Mouse (Mus musculus): ENCODE measurements around the gene Gm17949.

Gm17949 gene

GRCm38 (mm10) chr17:57011236-57012141 lies at the start of gene Gm17949, which contains the start of gene Gtf2f1:
Gene Gm17949, plus strand, starts transcription at chr17:57011469.
Gene Gtf2f1, minus strand, starts transcription at chr17:57011288.
- peak; percentile 85 to 89 for DNase-seq (ENCODE audit: low read depth in 1 of 2, low spot score in 2 of 2)

DNA sequence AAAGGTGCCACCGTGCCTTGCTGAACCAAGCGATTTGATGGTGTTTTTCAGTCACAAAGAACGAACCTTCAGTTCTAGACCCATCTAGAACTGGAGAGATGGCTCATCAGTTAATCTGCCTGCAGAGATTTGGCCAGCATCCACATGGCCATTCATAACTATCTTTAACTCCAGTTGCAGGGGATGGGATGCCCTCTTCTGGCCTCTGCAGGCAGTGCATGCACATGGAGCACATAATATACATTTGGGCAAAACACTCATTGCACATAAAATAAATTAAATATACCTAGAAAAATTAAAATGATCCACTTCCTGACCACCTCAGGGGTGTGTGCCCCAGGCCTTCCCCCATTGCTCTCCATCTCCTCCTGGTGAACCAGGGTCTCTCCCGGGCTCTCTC lies 49.4 kb upstream of the Gm17949 start:
- no peak for DNase-seq (ENCODE audit: low read depth in 1 of 2, low spot score in 2 of 2)

DNA sequence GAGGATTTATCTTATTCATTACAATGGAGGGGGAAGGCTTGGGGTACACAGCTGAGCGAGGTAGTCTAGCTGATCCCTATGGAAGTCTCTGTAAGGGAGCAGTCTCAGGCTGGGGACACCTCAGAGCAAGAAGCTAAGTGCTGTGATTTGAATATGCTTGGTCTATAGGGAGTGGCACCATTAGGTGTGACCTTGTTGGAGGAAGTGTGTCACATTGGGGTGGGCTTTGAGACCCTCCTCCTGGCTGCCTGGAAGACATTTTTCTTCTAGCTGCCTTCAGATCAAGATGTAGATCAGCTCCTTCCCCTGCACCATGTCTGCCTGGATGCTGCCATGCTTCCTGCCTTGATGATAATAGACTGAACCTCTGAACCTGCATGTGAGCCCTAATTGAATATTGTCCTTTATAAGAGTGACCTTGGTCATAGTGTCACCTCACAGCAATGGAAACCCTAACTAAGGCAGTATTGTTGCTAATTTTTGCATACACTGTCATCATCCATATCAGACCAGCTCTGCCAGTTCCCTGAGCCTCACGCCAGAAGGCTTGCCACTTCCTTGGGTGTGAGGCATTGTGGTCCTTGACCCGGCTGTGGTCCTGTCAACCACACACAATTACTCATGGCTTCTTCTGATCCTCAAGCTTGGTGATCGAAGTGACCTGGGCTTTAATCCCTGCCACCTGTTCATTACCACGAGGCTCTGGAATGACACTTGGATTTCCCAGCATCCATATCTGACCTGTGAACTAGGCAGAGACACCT lies 48.4 kb upstream of the Gm17949 start:
- DNase-seq (ENCODE audit: low read depth in 1 of 2, low spot score in 2 of 2), result no peak

GRCm38 (mm10) chr17:56963646-56964045 lies 47.6 kb upstream of the Gm17949 start:
- DNase-seq (ENCODE audit: low read depth in 1 of 2, low spot score in 2 of 2), result no peak

DNA sequence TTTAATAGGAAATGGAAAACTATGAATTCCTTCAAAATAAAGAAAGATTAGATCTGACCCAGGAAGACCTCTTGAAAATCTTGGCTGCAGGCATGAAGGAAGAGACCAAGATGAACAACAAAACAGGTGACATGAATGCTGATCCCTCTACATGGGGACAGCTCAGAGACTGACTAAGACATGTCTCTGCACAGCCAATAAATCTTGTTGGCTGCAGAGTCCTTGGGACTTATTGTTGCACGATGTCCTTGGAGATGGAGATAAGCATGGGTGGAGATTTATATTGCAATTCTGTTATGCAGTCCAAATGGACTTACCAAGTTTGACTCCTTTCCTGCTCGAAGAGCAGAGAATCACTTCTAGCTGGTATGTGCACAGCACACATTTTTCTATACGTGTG lies 41.9 kb upstream of the Gm17949 start:
- DNase-seq (ENCODE audit: low read depth in 1 of 2, low spot score in 2 of 2), result no peak

DNA sequence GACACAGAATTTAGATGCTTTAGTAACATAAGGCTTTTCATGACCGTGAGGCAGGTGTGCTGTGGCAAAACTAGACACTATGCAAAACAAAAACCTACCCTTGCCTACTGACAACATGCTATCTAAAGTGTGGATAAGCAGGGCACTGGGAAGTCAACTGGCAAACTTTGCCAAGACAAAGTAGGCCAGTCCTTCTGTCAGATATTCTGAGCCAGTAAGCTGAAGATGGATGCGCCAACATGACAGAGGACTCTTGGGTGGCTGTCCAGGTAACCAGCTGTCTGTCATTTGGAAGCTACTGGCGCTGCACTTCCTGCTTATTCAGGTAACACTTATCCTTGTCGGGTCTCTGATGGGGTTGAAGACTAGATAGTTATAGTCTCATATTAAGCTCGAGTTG lies 41.2 kb upstream of the Gm17949 start:
- DNase-seq (ENCODE audit: low read depth in 1 of 2, low spot score in 2 of 2), result no peak

- DNase-seq (ENCODE audit: low read depth in 1 of 2, low spot score in 2 of 2), result no peak
These were observed 37.1 kb upstream of the Gm17949 start for GRCm38 (mm10) chr17:56973956-56974707.

- no peak for DNase-seq (ENCODE audit: low read depth in 1 of 2, low spot score in 2 of 2)
These were observed 36.5 kb upstream of the Gm17949 start for GRCm38 (mm10) chr17:56974708-56975240.

DNA sequence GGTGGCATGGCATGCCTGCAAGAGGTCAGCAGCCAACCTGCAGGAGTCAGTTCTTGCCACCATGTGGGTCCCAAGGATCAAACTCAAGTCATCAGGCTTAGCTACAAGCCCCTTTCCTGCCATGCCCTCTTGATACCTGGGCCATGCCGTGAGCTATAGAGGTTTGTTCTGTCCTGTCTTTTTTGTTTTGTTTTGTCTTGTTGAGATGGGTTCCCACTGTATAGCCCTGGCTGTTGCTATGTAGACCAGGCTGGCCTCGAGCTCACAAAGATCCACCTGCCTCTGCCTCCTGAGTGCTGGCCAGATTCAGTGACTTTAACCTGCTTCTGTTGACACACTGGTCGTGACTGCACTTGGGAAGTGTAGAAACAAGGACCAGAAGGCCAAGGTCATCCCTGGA lies 35.9 kb upstream of the Gm17949 start:
- DNase-seq (ENCODE audit: low read depth in 1 of 2, low spot score in 2 of 2), result no peak

GRCm38 (mm10) chr17:56976531-56977390 lies 34.5 kb upstream of the Gm17949 start:
- DNase-seq (ENCODE audit: low read depth in 1 of 2, low spot score in 2 of 2), result no peak

DNA sequence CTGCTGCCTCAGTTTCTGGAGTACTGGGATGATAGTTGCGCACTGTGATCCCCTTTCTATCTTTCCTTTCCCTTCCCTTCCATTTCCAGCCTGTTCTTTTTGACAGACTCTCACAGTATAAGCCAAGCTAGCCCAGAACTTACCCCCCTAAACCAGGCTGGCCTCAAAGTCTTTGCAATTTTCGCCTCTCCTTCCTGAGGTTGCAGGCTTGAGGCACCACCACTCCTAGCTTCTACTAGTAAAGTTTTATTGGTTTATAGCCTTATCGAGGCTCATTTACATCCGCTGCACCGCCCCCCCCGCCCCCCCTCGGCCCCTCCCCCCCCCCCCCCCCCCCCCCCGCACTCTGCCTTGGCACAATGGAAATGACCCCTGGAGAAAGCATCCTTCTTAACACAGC lies 31.7 kb upstream of the Gm17949 start:
- DNase-seq (ENCODE audit: low read depth in 1 of 2, low spot score in 2 of 2), result no peak

GRCm38 (mm10) chr17:56981049-56981448 lies 30.2 kb upstream of the Gm17949 start:
- no peak for DNase-seq (ENCODE audit: low read depth in 1 of 2, low spot score in 2 of 2)

DNA sequence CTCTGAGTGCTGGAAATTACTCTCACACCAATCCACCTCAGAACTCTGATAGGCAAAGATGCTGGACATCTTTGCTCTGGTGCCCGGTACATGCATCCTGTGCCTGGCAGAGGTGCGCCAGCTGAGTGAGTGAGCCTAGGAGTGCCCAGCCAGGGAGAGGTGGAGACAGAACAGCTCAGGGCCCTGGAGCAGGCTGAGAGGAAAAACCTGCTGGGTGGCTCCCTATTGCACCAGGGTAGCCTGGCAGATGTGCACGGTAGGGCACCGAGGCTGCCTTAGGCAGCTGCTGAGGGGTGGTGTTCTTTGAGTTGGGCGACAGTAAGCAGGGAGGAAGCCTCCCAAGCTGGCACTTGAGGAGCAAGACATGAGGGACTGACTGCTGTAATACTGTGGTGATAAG lies 29.3 kb upstream of the Gm17949 start, which contains the start of gene Acer1:
Gene Acer1, minus strand, starts transcription at position 114 of the 400 bp plus-strand sequence.
- no peak for DNase-seq (ENCODE audit: low read depth in 1 of 2, low spot score in 2 of 2)

- DNase-seq (ENCODE audit: low read depth in 1 of 2, low spot score in 2 of 2), result no peak
These were observed 26.4 kb upstream of the Gm17949 start for GRCm38 (mm10) chr17:56984886-56985285.

DNA sequence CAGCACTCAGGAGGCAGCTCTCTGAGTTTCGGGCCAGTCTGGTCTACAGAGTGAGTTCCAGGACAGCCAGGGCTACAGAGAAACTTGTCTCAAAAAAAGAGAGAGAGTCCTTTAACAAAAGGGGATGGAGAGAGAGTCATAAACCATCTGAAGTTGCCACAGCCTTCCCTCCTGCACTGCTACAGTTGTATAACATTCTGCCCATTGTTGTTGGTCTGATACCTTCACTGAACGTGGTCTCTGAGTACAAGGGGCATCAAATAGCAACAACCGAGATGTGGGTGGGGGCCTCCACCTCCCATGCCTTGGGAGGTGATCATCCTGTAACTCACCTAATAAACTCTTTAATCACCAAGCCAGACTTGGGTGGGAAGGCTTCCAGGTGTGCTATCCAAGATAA lies 25.6 kb upstream of the Gm17949 start:
- DNase-seq (ENCODE audit: low read depth in 1 of 2, low spot score in 2 of 2), result no peak

GRCm38 (mm10) chr17:56986105-56986805 lies 25.0 kb upstream of the Gm17949 start:
- no peak for DNase-seq (ENCODE audit: low read depth in 1 of 2, low spot score in 2 of 2)

DNA sequence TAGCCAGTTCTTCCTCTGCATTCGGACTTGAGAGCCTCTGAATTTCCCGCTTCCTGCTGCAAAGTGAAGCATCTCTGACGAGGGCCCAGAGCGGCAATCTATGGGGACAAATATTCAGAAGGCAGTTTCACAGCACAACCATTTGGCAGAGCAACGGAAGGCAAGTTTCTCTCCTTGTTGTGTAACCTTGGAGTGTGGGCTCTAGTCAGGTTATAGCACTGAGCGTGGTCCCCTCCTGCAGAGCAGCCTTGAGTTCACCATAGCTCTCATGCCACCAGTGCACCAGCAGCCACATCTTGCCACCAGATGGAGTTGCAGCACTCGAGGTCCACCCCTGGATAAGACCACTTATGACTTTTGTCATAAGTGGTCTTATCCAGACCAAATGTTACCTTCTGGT lies 22.8 kb upstream of the Gm17949 start:
- no peak for DNase-seq (ENCODE audit: low read depth in 1 of 2, low spot score in 2 of 2)

- DNase-seq (ENCODE audit: low read depth in 1 of 2, low spot score in 2 of 2), result no peak
These were observed 22.3 kb upstream of the Gm17949 start for GRCm38 (mm10) chr17:56988921-56989430.

- DNase-seq (ENCODE audit: low read depth in 1 of 2, low spot score in 2 of 2), result no peak
These were observed 21.7 kb upstream of the Gm17949 start for GRCm38 (mm10) chr17:56989467-56990114.
